Mouse (Mus musculus): ENCODE results near the gene Igsf23. TPM values are rescaled to one million over a fixed set of nuclear protein-coding genes. Genes with fewer than 3 reads are reported as not detected.

Igsf23 gene
- polyA plus RNA-seq, 1 experiment: 22.4 TPM

- H3K27ac ChIP-seq (ENCODE audit: control insufficient read depth, insufficient read depth, low read length): no peak within 1 kb of the TSS
- H3K27me3 ChIP-seq (ENCODE audit: control insufficient read depth, insufficient read depth, low read length): no peaks in the 10 kb centered on the region
- no peaks in the 10 kb centered on the region for H3K4me1 ChIP-seq (replicated peaks; ENCODE audit: control insufficient read depth, insufficient read depth, low read length)
- DNase-seq: no peak
- 79% methylated on average over 7 of the region's 7 CpGs for WGBS
- H3K36me3 ChIP-seq (ENCODE audit: control insufficient read depth, insufficient read depth, low read length): no peaks in the 10 kb centered on the region
- no peak within 1 kb of the TSS for H3K4me3 ChIP-seq (ENCODE audit: control insufficient read depth, insufficient read depth, low read length)
- TF ChIP-seq CTCF (IDR thresholded peaks at IDR 0.05; ENCODE audit: borderline replicate concordance, control insufficient read depth, extremely low read depth, insufficient read depth, low read length, poor library complexity) (no peak), POLR2A (IDR thresholded peaks at IDR 0.05; ENCODE audit: control insufficient read depth, extremely low read depth, insufficient read depth, low read length, poor library complexity) (no peak)
Observed at GRCm38 (mm10) chr7:19964985-19965579, 14.5 kb upstream of the Igsf23 start, which contains the start of gene Ceacam20. TSS of gene Ceacam20 (plus strand) at chr7:19965412.

- TF ChIP-seq POLR2A (IDR thresholded peaks at IDR 0.05; ENCODE audit: control insufficient read depth, extremely low read depth, insufficient read depth, low read length, poor library complexity) (no peak), CTCF (IDR thresholded peaks at IDR 0.05; ENCODE audit: borderline replicate concordance, control insufficient read depth, extremely low read depth, insufficient read depth, low read length, poor library complexity) (no peak)
- no peak for DNase-seq
- H3K4me1 ChIP-seq (replicated peaks; ENCODE audit: control insufficient read depth, insufficient read depth, low read length): no peaks in the 10 kb centered on the region
- 81% methylated on average over 1 of the region's 1 CpGs for WGBS
- no peak overlapping the region for H3K27ac ChIP-seq (ENCODE audit: control insufficient read depth, insufficient read depth, low read length)
- H3K4me3 ChIP-seq (ENCODE audit: control insufficient read depth, insufficient read depth, low read length): no peak overlapping the region
- H3K27me3 ChIP-seq (ENCODE audit: control insufficient read depth, insufficient read depth, low read length): no peaks in the 10 kb centered on the region
- no peaks in the 10 kb centered on the region for H3K36me3 ChIP-seq (ENCODE audit: control insufficient read depth, insufficient read depth, low read length)
Observed at GRCm38 (mm10) chr7:19962423-19962822, 11.9 kb upstream of the Igsf23 start.

DNA sequence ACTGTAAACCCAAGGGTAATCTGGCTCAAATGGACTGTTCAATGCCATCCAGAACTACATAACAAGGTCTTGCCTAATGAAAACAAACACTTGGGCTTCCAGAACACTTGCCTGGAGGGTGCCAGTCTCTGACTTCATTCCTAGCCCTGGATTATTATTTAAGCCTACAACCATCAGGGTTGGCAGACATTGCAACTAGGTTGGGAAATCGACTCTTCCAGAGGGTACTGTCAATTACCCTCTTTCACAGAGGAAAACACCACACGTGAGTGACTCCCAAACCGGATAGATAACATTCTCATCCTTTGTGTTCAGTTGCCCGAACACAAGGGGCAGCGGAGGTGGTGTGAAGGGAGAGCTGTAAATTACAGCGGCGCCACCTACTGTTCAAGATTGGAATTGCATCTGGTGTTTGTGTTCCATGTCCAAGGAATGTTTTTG lies 5.8 kb upstream of the Igsf23 start:
- 1% methylated on average over 7 of the region's 7 CpGs for WGBS
- Histone ChIP-seq H3K36me3 (ENCODE audit: control insufficient read depth, insufficient read depth, low read length) (no peaks in the 10 kb centered on the region), H3K4me1 (replicated peaks; ENCODE audit: control insufficient read depth, insufficient read depth, low read length) (peaks cover 19% of the 10 kb centered on the region), H3K27me3 (ENCODE audit: control insufficient read depth, insufficient read depth, low read length) (no peaks in the 10 kb centered on the region), H3K4me3 (ENCODE audit: control insufficient read depth, insufficient read depth, low read length) (no peak overlapping the region), H3K27ac (ENCODE audit: control insufficient read depth, insufficient read depth, low read length) (peak overlapping the region; percentile 74; the same call in 1 of the 2 replicates)
- TF ChIP-seq POLR2A (IDR thresholded peaks at IDR 0.05; ENCODE audit: control insufficient read depth, extremely low read depth, insufficient read depth, low read length, poor library complexity) (no peak), CTCF (IDR thresholded peaks at IDR 0.05; ENCODE audit: borderline replicate concordance, control insufficient read depth, extremely low read depth, insufficient read depth, low read length, poor library complexity) (no peak)
- DNase-seq: peak; percentile 91

DNA sequence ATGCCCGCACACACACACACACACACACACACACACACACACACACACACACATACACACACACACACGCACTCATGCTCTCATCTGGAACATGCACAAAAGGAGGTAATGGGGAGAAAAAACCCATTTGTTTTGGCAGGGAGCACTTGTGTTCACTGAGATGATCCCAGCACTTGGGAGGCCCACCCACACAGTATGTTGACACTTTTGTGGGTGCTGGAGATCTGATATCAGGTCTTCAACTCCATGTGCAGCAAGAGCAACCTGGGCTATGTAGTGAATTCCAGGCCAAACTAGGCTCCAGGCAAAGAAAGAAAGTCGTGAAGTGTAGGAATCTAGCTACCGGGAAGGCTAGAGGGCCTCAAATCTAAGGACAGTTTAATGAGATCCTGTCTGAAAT lies 5.3 kb upstream of the Igsf23 start:
- peak overlapping the region; percentile 74 for H3K27ac ChIP-seq (ENCODE audit: control insufficient read depth, insufficient read depth, low read length)
- no peak for TF ChIP-seq POLR2A (IDR thresholded peaks at IDR 0.05; ENCODE audit: control insufficient read depth, extremely low read depth, insufficient read depth, low read length, poor library complexity)
- TF ChIP-seq CTCF (IDR thresholded peaks at IDR 0.05; ENCODE audit: borderline replicate concordance, control insufficient read depth, extremely low read depth, insufficient read depth, low read length, poor library complexity): no peak
- WGBS: 70% methylated on average over 4 of the region's 4 CpGs
- H3K36me3 ChIP-seq (ENCODE audit: control insufficient read depth, insufficient read depth, low read length): no peaks in the 10 kb centered on the region
- peaks cover 19% of the 10 kb centered on the region for H3K4me1 ChIP-seq (replicated peaks; ENCODE audit: control insufficient read depth, insufficient read depth, low read length)
- H3K4me3 ChIP-seq (ENCODE audit: control insufficient read depth, insufficient read depth, low read length): no peak overlapping the region
- no peaks in the 10 kb centered on the region for H3K27me3 ChIP-seq (ENCODE audit: control insufficient read depth, insufficient read depth, low read length)
- DNase-seq: peak; percentile 13

GRCm38 (mm10) chr7:19953054-19953453 lies 2.5 kb upstream of the Igsf23 start:
- TF ChIP-seq POLR2A (IDR thresholded peaks at IDR 0.05; ENCODE audit: control insufficient read depth, extremely low read depth, insufficient read depth, low read length, poor library complexity): no peak
- no peak for TF ChIP-seq CTCF (IDR thresholded peaks at IDR 0.05; ENCODE audit: borderline replicate concordance, control insufficient read depth, extremely low read depth, insufficient read depth, low read length, poor library complexity)
- Histone ChIP-seq H3K27me3 (ENCODE audit: control insufficient read depth, insufficient read depth, low read length) (no peaks in the 10 kb centered on the region), H3K36me3 (ENCODE audit: control insufficient read depth, insufficient read depth, low read length) (no peaks in the 10 kb centered on the region), H3K4me1 (replicated peaks; ENCODE audit: control insufficient read depth, insufficient read depth, low read length) (peaks cover 46% of the 10 kb centered on the region), H3K27ac (ENCODE audit: control insufficient read depth, insufficient read depth, low read length) (no peak overlapping the region), H3K4me3 (ENCODE audit: control insufficient read depth, insufficient read depth, low read length) (no peak overlapping the region)
- DNase-seq: no peak
- 92% methylated on average over 9 of the region's 9 CpGs for WGBS

GRCm38 (mm10) chr7:19952320-19952986 lies 1.9 kb upstream of the Igsf23 start:
- H3K27ac ChIP-seq (ENCODE audit: control insufficient read depth, insufficient read depth, low read length): no peak overlapping the region
- no peak overlapping the region for H3K4me3 ChIP-seq (ENCODE audit: control insufficient read depth, insufficient read depth, low read length)
- no peak for DNase-seq
- 98% methylated on average over 10 of the region's 10 CpGs for WGBS
- TF ChIP-seq CTCF (IDR thresholded peaks at IDR 0.05; ENCODE audit: borderline replicate concordance, control insufficient read depth, extremely low read depth, insufficient read depth, low read length, poor library complexity): no peak
- no peak for TF ChIP-seq POLR2A (IDR thresholded peaks at IDR 0.05; ENCODE audit: control insufficient read depth, extremely low read depth, insufficient read depth, low read length, poor library complexity)
- H3K4me1 ChIP-seq (replicated peaks; ENCODE audit: control insufficient read depth, insufficient read depth, low read length): peaks cover 52% of the 10 kb centered on the region
- no peaks in the 10 kb centered on the region for H3K36me3 ChIP-seq (ENCODE audit: control insufficient read depth, insufficient read depth, low read length)
- no peaks in the 10 kb centered on the region for H3K27me3 ChIP-seq (ENCODE audit: control insufficient read depth, insufficient read depth, low read length)

Measured in thymus, adult 2 months (tissue).